Mouse (Mus musculus): ENCODE measurements around the gene Sdhc. TPM values are rescaled to one million over a fixed set of nuclear protein-coding genes. Genes with fewer than 3 reads are reported as not detected.
A peak's percentile ranks its signal among the peaks of the same experiment; 100 is the strongest.

The Sdhc gene
- total and polyA plus RNA-seq, 2 experiments from 2014 or later: 754 to 891 TPM

DNA sequence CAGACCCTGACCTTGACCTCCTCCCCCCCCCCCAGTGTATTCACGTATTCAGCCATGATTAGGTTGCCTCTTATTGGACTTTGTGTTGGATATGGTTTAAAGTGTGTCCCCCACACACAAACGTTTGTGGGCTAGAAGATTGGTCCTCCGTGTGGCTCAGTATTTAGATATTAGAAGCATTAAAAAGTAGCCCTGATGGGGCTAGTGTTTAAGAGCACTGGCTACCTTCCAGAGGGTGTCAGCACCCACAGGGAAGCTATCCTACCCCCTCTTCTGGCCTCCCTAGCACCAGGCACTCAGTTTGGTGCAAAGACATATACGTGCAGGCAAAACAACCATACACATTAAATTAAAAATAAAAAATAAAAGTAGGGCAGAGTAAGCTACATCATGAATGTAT lies 37.4 kb downstream of the Sdhc start:
- H3K36me3 ChIP-seq (replicated peaks; ENCODE audit: control insufficient read depth, insufficient read depth, low read length): no peaks in the 10 kb centered on the region
- no peak for TF ChIP-seq EP300 (IDR thresholded peaks at IDR 0.05; ENCODE audit: low read depth)
- TF ChIP-seq CTCF (IDR thresholded peaks at IDR 0.05; ENCODE audit: low read depth): no peak
- peaks cover 6% of the 10 kb centered on the region; the same call in 1 of the 2 replicates for H3K4me1 ChIP-seq (ENCODE audit: control insufficient read depth, insufficient read depth)
- H3K9ac ChIP-seq (replicated peaks; ENCODE audit: low read depth, low read length): no peak overlapping the region
- H3K27ac ChIP-seq (ENCODE audit: low read depth): no peak overlapping the region
- no peaks in the 10 kb centered on the region for H3K9me3 ChIP-seq (replicated peaks; ENCODE audit: control insufficient read depth, low read length)
- ATAC-seq (ENCODE audit: insufficient read depth, low read depth): no peak
- H3K4me2 ChIP-seq (ENCODE audit: low read depth, low read length): peak overlapping the region; percentile 59
- H3K27me3 ChIP-seq (ENCODE audit: control insufficient read depth, insufficient read depth, low read length): no peaks in the 10 kb centered on the region
- 77% methylated on average over 4 of the region's 4 CpGs for WGBS
- H3K4me3 ChIP-seq (ENCODE audit: low read depth, low read length): no peak overlapping the region
- no peak for DNase-seq (ENCODE audit: low spot score)

- Histone ChIP-seq H3K9ac (replicated peaks; ENCODE audit: low read depth, low read length) (peak overlapping the region; percentile 50), H3K4me3 (ENCODE audit: low read depth, low read length) (peak overlapping the region; percentile 64), H3K9me3 (replicated peaks; ENCODE audit: control insufficient read depth, low read length) (no peaks in the 10 kb centered on the region), H3K4me1 (ENCODE audit: control insufficient read depth, insufficient read depth) (peaks cover 6% of the 10 kb centered on the region; the same call in 1 of the 2 replicates), H3K27ac (ENCODE audit: low read depth) (peak overlapping the region; percentile 78), H3K36me3 (replicated peaks; ENCODE audit: control insufficient read depth, insufficient read depth, low read length) (no peaks in the 10 kb centered on the region), H3K4me2 (ENCODE audit: low read depth, low read length) (peak overlapping the region; percentile 59), H3K27me3 (ENCODE audit: control insufficient read depth, insufficient read depth, low read length) (no peaks in the 10 kb centered on the region)
- ATAC-seq (ENCODE audit: insufficient read depth, low read depth) (no peak), DNase-seq (ENCODE audit: low spot score) (peak; percentile 54)
- TF ChIP-seq EP300 (IDR thresholded peaks at IDR 0.05; ENCODE audit: low read depth) (no peak), CTCF (IDR thresholded peaks at IDR 0.05; ENCODE audit: low read depth) (no peak)
- WGBS: 4% methylated on average over 15 of the region's 15 CpGs
Observed at GRCm38 (mm10) chr1:171111781-171112575, 38.4 kb downstream of the Sdhc start.

- no peaks in the 10 kb centered on the region for H3K36me3 ChIP-seq (replicated peaks; ENCODE audit: control insufficient read depth, insufficient read depth, low read length)
- H3K4me3 ChIP-seq (ENCODE audit: low read depth, low read length): peak overlapping the region; percentile 64
- DNase-seq (ENCODE audit: low spot score) (peak; percentile 95), ATAC-seq (ENCODE audit: insufficient read depth, low read depth) (peak; percentile 89)
- under 1% methylated on average over 38 of the region's 38 CpGs for WGBS
- peak; percentile 93 for TF ChIP-seq CTCF (IDR thresholded peaks at IDR 0.05; ENCODE audit: low read depth)
- TF ChIP-seq EP300 (IDR thresholded peaks at IDR 0.05; ENCODE audit: low read depth): peak; percentile 73
- H3K27me3 ChIP-seq (ENCODE audit: control insufficient read depth, insufficient read depth, low read length): no peaks in the 10 kb centered on the region
- H3K9ac ChIP-seq (replicated peaks; ENCODE audit: low read depth, low read length): peak overlapping the region; percentile 50
- H3K9me3 ChIP-seq (replicated peaks; ENCODE audit: control insufficient read depth, low read length): no peaks in the 10 kb centered on the region
- peak overlapping the region; percentile 78 for H3K27ac ChIP-seq (ENCODE audit: low read depth)
- H3K4me1 ChIP-seq (ENCODE audit: control insufficient read depth, insufficient read depth): peaks cover 6% of the 10 kb centered on the region; the same call in 1 of the 2 replicates
- peak overlapping the region; percentile 59 for H3K4me2 ChIP-seq (ENCODE audit: low read depth, low read length)
Observed at GRCm38 (mm10) chr1:171111020-171111780, 39.2 kb downstream of the Sdhc start.

GRCm38 (mm10) chr1:171110659-171111019 lies 39.8 kb downstream of the Sdhc start:
- no peak for TF ChIP-seq CTCF (IDR thresholded peaks at IDR 0.05; ENCODE audit: low read depth)
- TF ChIP-seq EP300 (IDR thresholded peaks at IDR 0.05; ENCODE audit: low read depth): no peak
- no peaks in the 10 kb centered on the region for H3K36me3 ChIP-seq (replicated peaks; ENCODE audit: control insufficient read depth, insufficient read depth, low read length)
- DNase-seq (ENCODE audit: low spot score) (no peak), ATAC-seq (ENCODE audit: insufficient read depth, low read depth) (no peak)
- H3K27me3 ChIP-seq (ENCODE audit: control insufficient read depth, insufficient read depth, low read length): no peaks in the 10 kb centered on the region
- H3K4me2 ChIP-seq (ENCODE audit: low read depth, low read length): peak overlapping the region; percentile 53
- peak overlapping the region; percentile 78 for H3K27ac ChIP-seq (ENCODE audit: low read depth)
- no peak overlapping the region; the same call in 1 of the 2 replicates for H3K9ac ChIP-seq (replicated peaks; ENCODE audit: low read depth, low read length)
- H3K9me3 ChIP-seq (replicated peaks; ENCODE audit: control insufficient read depth, low read length): no peaks in the 10 kb centered on the region
- peaks cover 6% of the 10 kb centered on the region; the same call in 1 of the 2 replicates for H3K4me1 ChIP-seq (ENCODE audit: control insufficient read depth, insufficient read depth)
- WGBS: 15% methylated on average over 15 of the region's 15 CpGs
- peak overlapping the region; percentile 64 for H3K4me3 ChIP-seq (ENCODE audit: low read depth, low read length)

DNA sequence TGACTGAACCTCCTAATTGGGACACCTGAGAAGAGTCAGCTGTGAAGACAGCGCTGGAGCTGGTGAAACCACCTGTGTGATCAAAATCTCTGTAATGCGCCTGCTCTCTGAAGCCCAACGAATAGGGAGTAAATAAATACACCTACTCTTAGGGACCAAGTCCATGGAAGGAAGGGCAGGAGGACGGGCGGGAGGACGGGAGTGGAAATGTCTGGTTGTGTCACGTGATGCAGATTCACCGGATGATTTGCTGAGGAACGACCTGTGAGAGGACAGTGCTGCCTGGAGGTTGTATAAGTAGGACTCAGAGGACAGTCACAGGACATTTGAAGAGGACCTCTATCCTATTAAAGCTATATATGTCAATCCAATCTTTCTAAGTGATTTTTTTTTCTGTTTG lies 40.8 kb downstream of the Sdhc start:
- H3K27ac ChIP-seq (ENCODE audit: low read depth): no peak overlapping the region
- WGBS: 45% methylated on average over 9 of the region's 9 CpGs
- peaks cover 6% of the 10 kb centered on the region; the same call in 1 of the 2 replicates for H3K4me1 ChIP-seq (ENCODE audit: control insufficient read depth, insufficient read depth)
- H3K9ac ChIP-seq (replicated peaks; ENCODE audit: low read depth, low read length): no peak overlapping the region
- no peaks in the 10 kb centered on the region for H3K36me3 ChIP-seq (replicated peaks; ENCODE audit: control insufficient read depth, insufficient read depth, low read length)
- H3K4me2 ChIP-seq (ENCODE audit: low read depth, low read length): no peak overlapping the region
- ATAC-seq (ENCODE audit: insufficient read depth, low read depth) (no peak), DNase-seq (ENCODE audit: low spot score) (no peak)
- H3K27me3 ChIP-seq (ENCODE audit: control insufficient read depth, insufficient read depth, low read length): no peaks in the 10 kb centered on the region
- H3K9me3 ChIP-seq (replicated peaks; ENCODE audit: control insufficient read depth, low read length): no peaks in the 10 kb centered on the region
- H3K4me3 ChIP-seq (ENCODE audit: low read depth, low read length): no peak overlapping the region
- TF ChIP-seq EP300 (IDR thresholded peaks at IDR 0.05; ENCODE audit: low read depth) (no peak), CTCF (IDR thresholded peaks at IDR 0.05; ENCODE audit: low read depth) (no peak)

Measured in heart, postnatal 0 days (tissue).